Mouse (Mus musculus): Measurements from ENCODE around the gene Mroh8.
"Not testable (repeated sequence)": the region's sequence is repeated elsewhere in the genome, so short reads cannot be mapped to it uniquely, and the experiment has no call there.

The Mroh8 gene

GRCm38 (mm10) chr2:157186504-157186903 is 92.8 kb downstream of the Mroh8 start:
- no peak for DNase-seq

- DNase-seq: no peak
Observed at GRCm38 (mm10) chr2:157185022-157185660, 94.2 kb downstream of the Mroh8 start.

- DNase-seq: no peak
Observed at GRCm38 (mm10) chr2:157178167-157178566, 101.2 kb downstream of the Mroh8 start.

- no peak for DNase-seq
Observed at GRCm38 (mm10) chr2:157176248-157176647, 103.1 kb downstream of the Mroh8 start.

DNA sequence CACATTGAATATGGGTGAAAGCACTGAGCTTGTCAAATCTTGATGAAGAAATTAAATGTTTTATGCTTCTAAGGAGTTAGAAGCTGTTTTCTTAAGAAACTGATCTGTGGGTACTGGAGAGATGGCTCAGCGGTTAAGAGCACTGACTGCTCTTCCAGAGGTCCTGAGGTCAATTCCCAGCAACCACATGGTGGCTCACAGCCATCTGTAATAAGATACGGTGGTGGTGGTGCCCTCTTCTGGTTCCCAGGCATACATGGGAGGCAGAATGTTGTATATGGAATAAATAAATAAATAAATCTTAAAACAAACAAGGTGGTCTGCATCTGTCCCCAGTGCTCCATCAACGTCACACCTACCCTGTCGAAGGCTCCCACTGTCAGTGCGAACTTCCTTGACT is 104.9 kb downstream of the Mroh8 start:
- DNase-seq: no peak

- no peak for DNase-seq
Observed at GRCm38 (mm10) chr2:157173555-157173954, 105.8 kb downstream of the Mroh8 start.

- DNase-seq: no peak
Observed at GRCm38 (mm10) chr2:157172984-157173383, 106.4 kb downstream of the Mroh8 start.

DNA sequence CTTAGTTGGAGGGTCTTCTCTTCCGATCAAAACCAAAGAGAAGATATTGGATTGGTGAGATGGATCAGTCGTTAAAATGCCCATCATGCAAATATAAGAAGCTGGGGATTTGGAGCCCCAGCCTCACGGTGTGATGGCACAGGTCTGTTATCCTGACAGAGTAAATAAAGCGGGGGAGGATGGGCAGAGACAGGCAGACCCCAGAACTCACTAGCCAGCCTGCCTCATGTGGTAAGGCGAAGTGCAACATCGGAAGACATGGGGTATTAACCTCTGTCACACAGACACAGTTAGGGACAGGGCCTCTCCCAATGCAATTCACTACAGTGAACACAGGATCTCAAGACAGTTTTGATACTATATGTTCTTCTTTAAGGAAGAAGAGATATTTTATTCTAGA is 108.7 kb downstream of the Mroh8 start:
- DNase-seq: no peak

- no peak for DNase-seq
Observed at GRCm38 (mm10) chr2:157170166-157170565, 109.2 kb downstream of the Mroh8 start.

- no peak for DNase-seq
Observed at GRCm38 (mm10) chr2:157166371-157167080, 112.8 kb downstream of the Mroh8 start.

DNA sequence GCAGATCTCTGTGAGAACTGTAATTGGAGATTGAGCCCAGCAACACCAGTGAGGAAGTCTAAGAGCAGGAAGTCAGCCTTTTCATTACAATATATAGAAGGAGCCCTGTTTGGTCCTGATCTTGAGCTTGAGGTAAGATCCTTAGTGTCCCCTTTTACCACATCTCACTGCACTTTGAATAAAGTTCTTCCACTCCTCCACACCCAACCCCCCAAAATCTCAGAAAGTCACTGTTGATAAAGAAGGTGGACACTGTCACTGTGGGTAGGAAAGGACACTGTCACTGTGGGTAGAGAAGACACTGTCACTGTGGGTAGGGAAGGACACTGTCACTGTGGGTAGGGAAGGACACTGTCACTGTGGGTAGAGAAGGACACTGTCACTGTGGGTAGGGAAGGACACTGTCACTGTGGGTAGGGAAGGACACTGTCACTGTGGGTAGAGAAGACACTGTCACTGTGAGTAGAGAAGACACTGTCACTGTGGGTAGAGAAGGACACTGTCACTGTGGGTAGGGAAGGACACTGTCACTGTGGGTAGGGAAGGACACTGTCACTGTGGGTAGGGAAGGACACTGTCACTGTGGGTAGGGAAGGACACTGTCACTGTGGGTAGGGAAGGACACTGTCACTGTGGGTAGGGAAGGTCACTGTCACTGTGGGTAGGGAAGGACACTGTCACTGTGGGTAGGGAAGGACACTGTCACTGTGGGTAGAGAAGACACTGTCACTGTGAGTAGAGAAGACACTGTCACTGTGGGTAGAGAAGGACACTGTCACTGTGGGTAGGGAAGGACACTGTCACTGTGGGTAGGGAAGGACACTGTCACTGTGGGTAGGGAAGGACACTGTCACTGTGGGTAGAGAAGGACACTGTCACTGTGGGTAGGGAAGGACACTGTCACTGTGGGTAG is 113.8 kb downstream of the Mroh8 start:
- not testable (repeated sequence) for DNase-seq

- no peak for DNase-seq
Observed at GRCm38 (mm10) chr2:157164101-157164500, 115.2 kb downstream of the Mroh8 start.

Data from thymus, postnatal 25 days (tissue).